Mouse (Mus musculus) CH12.LX (cell line): ENCODE data around the gene Atp5b.

Source experiments
- BHLHE40 ChIP-seq: IDR thresholded peaks from 2 replicates; pipeline ENCODE4 v1.6.1; 2011; ENCODE audit warnings: mild to moderate bottlenecking, low read depth, low read length, improper control_type of control experiment
- CTCF ChIP-seq, 2 experiments: IDR thresholded peaks in 1 of 2; conservative IDR thresholded peaks in 1 of 2; 2 replicates each; pipeline ENCODE4 v1.5.1; 2011 to 2012; ENCODE audit warnings: low read depth in 2 of 2, low read length in 2 of 2, improper control_type of control experiment in 1 of 2, inconsistent platforms in 1 of 2, mild to moderate bottlenecking in 1 of 2, moderate library complexity in 1 of 2
- ELF1 ChIP-seq: IDR thresholded peaks from 2 replicates; pipeline ENCODE4 v1.6.1; 2014; ENCODE audit warnings: low read depth, mild to moderate bottlenecking, inconsistent platforms, low read length, improper control_type of control experiment
- EP300 ChIP-seq: IDR thresholded peaks from 2 replicates; pipeline ENCODE4 v1.6.1; 2011; ENCODE audit warnings: low read length, improper control_type of control experiment
- ETS1 ChIP-seq: conservative IDR thresholded peaks from 2 replicates; pipeline ENCODE4 v1.6.1; 2012; ENCODE audit warnings: low read depth, mild to moderate bottlenecking, inconsistent platforms, low read length, improper control_type of control experiment, moderate library complexity
- GABPA ChIP-seq: IDR thresholded peaks from 2 replicates; pipeline ENCODE4 v1.6.1; 2012; ENCODE audit warnings: low read depth, low read length, improper control_type of control experiment, inconsistent platforms; ENCODE audit not compliant: insufficient replicate concordance
- HCFC1 ChIP-seq: IDR thresholded peaks from 2 replicates; pipeline ENCODE4 v1.6.1; 2012; ENCODE audit warnings: low read depth, mild to moderate bottlenecking, inconsistent platforms, low read length, improper control_type of control experiment
- KAT2A ChIP-seq: IDR thresholded peaks from 2 replicates; pipeline ENCODE4 v1.6.1; 2012; ENCODE audit warnings: low read length, improper control_type of control experiment, inconsistent platforms; ENCODE audit not compliant: insufficient replicate concordance
- MAX ChIP-seq: IDR thresholded peaks from 2 replicates; pipeline ENCODE4 v1.6.1; 2011; ENCODE audit warnings: low read length, improper control_type of control experiment
- NELFE ChIP-seq: IDR thresholded peaks from 2 replicates; pipeline ENCODE4 v1.6.1; 2011; ENCODE audit warnings: low read depth, low read length, improper control_type of control experiment
- USF1 ChIP-seq: IDR thresholded peaks from 2 replicates; pipeline ENCODE4 v1.6.1; 2014; ENCODE audit warnings: low read depth, mild to moderate bottlenecking, inconsistent platforms, low read length, improper control_type of control experiment

GRCm38 (mm10) chr10:128058184-128058583, 24.9 kb upstream of the Atp5b start:
- TF ChIP-seq CTCF (conservative IDR thresholded peaks at IDR 0.05 in 1 of 2, IDR thresholded peaks at IDR 0.05 in 1 of 2; ENCODE audit: low read depth in 2 of 2, low read length in 2 of 2): no peak
- no peak for TF ChIP-seq KAT2A
- TF ChIP-seq ELF1: no peak
- no peak for TF ChIP-seq USF1
- no peak for TF ChIP-seq HCFC1
- TF ChIP-seq GABPA: no peak
- TF ChIP-seq ETS1: no peak
- no peak for TF ChIP-seq EP300
- TF ChIP-seq MAX: no peak
- TF ChIP-seq BHLHE40: no peak
- no peak for TF ChIP-seq NELFE
